Mouse (Mus musculus) adrenal gland (tissue): ENCODE measurements around the gene Syne2.

Experiments used
- intact Hi-C: fragments of 180-260 bp; cut with DNase I; formaldehyde crosslinking; loops from one replicate; pipeline ENCODE4 v1.15.1; 2025

The Syne2 gene

GRCm38 (mm10) chr12:75860843-75861242 lies 42.9 kb downstream of the Syne2 start:
- intact Hi-C loops, result no loop called here

GRCm38 (mm10) chr12:75865166-75865565 lies 47.2 kb downstream of the Syne2 start:
- intact Hi-C loops, result no loop called here

DNA sequence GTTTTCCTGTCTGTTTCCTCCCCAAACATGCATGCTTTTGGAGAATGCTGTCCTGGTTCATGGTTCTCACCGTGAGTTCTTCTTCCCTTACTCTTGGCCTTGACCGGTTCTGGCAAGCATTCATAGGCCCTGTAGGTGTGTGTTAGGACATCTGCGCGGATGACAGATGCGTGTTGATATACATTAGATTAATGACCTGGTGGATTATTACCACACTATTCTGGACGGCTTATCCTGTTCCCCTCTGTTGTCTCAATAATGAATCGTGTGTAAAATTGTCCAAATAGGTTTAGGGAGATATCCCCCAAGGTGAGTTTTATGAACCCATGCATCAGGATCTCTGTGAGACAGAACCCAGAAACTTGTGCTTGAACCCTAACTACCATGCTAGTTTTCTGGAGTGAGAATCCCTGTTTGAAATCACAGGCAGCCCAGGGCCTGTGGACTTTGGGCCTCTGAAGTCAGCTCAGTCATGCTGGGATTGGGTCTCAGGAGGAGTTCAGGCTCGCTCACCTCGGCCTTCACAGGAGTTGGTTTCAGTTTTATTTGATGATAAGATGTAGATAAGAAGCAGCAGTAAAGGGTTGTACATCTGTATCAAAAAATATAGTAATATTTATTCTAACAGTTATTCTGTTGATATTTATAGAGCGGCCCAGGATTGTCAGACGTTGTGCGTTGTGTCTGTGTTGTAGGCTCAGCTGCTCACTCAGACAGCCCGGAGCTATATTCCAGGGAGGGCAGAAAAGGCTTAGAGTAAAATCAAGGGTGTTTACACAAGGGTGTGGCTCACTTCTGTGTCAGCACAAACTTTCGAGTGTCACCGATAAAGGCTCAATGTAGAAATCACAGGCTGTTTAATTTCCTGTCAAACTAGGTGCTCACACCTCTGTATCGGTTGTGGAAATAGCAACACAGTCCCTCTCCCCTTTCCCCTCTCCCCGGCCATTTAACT lies 48.8 kb downstream of the Syne2 start:
- intact Hi-C loops, result no loop called here

GRCm38 (mm10) chr12:75873546-75874235 lies 55.8 kb downstream of the Syne2 start:
- intact Hi-C loops, result no loop called here

GRCm38 (mm10) chr12:75874287-75874994 lies 56.5 kb downstream of the Syne2 start:
- intact Hi-C loops, result no loop called here

DNA sequence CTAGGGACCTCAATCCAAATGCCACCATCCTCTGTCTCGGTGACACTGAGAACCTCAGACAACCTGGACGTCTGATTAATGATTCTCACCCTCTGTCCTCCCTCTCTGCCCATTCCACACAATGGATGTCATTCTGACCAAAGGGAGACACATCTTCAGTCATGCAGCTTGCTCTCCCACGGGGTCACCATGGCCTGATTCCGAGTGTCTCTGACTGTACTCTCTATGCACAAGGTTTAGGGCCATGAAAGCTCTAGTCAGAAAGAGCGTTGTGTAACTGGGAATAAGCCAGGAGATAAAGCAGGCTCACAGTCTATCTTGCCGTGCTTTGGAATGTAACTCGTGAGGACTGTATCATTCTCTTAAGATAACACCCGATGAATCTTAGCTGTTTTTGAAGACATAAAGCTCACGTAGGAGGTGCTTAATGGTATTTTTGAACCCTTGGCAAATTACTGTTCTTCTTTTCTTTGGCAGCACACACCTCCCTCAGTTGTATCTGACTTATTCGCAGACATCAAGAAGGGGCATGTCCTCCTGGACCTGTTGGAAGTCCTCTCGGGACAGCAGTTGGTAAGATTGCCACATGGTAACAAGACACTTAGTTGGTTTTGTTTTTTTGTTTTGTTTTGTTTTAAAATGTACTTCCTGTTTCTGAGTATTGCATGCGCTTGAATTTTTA lies 61.8 kb downstream of the Syne2 start:
- intact Hi-C loops, result no loop called here

GRCm38 (mm10) chr12:75881554-75881953 lies 63.6 kb downstream of the Syne2 start:
- intact Hi-C loops, result no loop called here

DNA sequence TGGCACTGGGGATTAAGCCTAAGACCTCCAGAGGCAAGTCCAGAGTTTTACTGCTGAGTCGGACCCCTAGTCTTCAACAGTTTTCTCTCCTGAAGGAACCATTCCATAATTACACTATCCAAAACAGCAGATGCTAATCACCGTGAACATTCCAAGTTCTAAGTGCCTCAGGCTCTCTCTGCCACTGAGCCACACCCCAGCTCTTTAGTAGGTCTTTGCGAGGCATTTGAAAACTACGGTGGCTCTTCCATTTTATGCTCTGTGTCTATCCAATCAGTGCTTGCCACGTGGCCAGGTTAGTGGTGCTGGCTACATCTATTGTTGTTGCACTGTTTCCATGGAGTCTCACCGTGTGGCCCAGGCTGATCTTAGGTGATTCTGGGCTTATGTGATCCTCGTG lies 68.2 kb downstream of the Syne2 start:
- intact Hi-C loops, result no loop called here

- intact Hi-C loops, result no loop called here
Measured at GRCm38 (mm10) chr12:75886946-75887345, 69.0 kb downstream of the Syne2 start.

DNA sequence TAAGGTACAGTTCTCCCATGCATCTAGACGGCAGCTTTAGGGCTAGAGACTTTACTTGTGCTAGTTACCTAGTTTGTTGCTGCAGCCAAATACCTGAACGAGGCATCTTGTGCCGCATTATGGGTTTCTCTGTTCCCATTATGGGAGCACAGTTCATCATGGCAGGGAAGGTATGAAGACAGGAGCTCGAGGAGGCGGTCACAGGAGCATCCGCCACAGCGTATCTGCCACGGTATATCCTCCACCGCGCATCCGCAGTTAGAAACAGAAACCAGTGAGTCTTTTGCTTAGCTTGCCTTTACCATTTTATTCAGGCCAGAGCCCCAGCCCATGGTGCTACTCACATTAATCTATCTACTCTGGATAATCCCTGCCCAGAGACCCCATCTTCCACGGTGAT lies 70.8 kb downstream of the Syne2 start:
- intact Hi-C loops, result no loop called here

DNA sequence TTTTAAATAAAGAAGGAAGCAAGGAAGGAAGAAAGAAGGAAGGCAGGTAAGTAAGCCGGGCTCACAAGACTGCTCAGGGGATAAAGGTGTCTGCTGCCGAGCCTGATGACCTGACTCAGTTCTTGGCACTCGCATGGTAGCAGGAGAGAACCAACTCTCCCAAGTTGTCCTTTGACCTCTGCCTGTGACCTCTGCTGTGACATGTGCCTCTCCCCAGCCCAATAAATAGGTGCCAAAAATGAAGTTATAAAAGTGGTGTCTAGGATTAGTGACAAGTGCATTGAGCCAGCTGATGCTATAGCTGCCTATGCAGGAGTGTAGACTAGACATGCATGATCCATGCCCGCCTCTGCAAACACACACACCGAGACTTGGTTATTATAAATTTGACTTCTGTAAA lies 73.3 kb downstream of the Syne2 start:
- intact Hi-C loops, result no loop called here

GRCm38 (mm10) chr12:75893392-75893791 lies 75.5 kb downstream of the Syne2 start:
- intact Hi-C loops, result loop anchor here (2.0 kb wide), 1 partner anchor 97 kb away; no protein-coding TSS in a partner anchor

- intact Hi-C loops, result no loop called here
Measured at GRCm38 (mm10) chr12:75894316-75894997, 76.5 kb downstream of the Syne2 start.

- intact Hi-C loops, result no loop called here
Measured at GRCm38 (mm10) chr12:75894998-75895331, 77.0 kb downstream of the Syne2 start.

GRCm38 (mm10) chr12:75897793-75898192 lies 79.9 kb downstream of the Syne2 start:
- intact Hi-C loops, result no loop called here

- intact Hi-C loops, result no loop called here
Measured at GRCm38 (mm10) chr12:75901721-75902120, 83.8 kb downstream of the Syne2 start.

- intact Hi-C loops, result no loop called here
Measured at GRCm38 (mm10) chr12:75904068-75904467, 86.1 kb downstream of the Syne2 start.

- intact Hi-C loops, result no loop called here
Measured at GRCm38 (mm10) chr12:75905304-75905703, 87.4 kb downstream of the Syne2 start.

GRCm38 (mm10) chr12:75908466-75908865 lies 90.5 kb downstream of the Syne2 start:
- intact Hi-C loops, result no loop called here

DNA sequence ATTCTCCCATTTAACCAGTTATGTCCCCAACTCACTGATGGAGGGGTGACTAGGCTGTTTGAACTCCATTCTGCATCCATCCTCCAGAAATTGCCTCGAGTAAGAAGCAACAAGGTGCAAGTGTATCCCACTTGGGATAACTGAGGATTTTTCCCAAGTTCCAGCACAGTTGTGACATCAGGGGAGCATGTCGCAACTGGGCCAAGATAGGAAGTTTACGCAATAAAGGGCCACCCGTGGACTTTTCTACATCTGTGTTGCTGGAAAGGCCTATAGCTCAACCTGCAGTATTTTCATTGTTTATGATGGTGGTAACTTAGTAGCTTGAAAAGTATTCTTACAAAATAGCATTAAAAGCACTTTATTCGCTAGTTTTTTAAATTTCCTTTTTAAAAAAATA lies 97.8 kb downstream of the Syne2 start:
- intact Hi-C loops, result no loop called here

GRCm38 (mm10) chr12:75918415-75918814 lies 100.5 kb downstream of the Syne2 start:
- intact Hi-C loops, result no loop called here
